Mouse (Mus musculus): ENCODE measurements around the gene Oxgr1. TPM values are rescaled to one million over a fixed set of nuclear protein-coding genes. Genes with fewer than 3 reads are reported as not detected.
"Not testable (repeated sequence)": the region's sequence is repeated elsewhere in the genome, so short reads cannot be mapped to it uniquely, and the experiment has no call there.

Oxgr1 gene
- polyA plus RNA-seq, 1 experiment from 2014 or later, result 2.3 TPM

DNA sequence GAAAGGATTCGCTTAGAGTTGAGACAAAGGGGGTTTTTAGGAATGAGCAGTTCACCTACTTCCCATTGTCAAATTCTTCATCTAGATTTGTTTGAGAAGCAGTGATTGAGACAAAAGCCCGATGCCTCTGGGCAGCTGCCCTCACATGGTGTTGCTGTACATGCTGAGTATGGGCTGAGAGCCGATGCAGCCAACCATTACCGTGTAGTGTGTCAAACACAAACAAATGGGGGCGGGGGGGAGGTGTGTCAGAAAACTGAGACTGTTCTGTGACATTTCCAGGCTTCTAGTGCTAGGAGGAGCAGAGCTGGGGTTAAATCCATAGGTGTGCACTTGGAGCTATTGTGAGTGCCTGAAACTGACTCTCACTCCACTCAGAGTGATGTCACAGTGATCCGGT lies 55.5 kb downstream of the Oxgr1 start:
- ATAC-seq (ENCODE audit: low FRiP score, low TSS enrichment), result peak; percentile 88
- no peak overlapping the region for H3K4me3 ChIP-seq (ENCODE audit: low read length)
- 0 out of 2 replicates have a peak overlapping the region, but pooled peaks have one; percentile 14 for H3K4me2 ChIP-seq (replicated peaks; ENCODE audit: low read depth, low read length)
- WGBS, result 37% methylated on average over 6 of the region's 6 CpGs
- no peaks in the 10 kb centered on the region for H3K27me3 ChIP-seq (ENCODE audit: insufficient read depth, low read length)
- peak overlapping the region; percentile 17; the same call in 1 of the 2 replicates for H3K9ac ChIP-seq (replicated peaks; ENCODE audit: low read length)
- peak overlapping the region; percentile 92 for H3K27ac ChIP-seq (ENCODE audit: low read length)
- H3K36me3 ChIP-seq (ENCODE audit: insufficient read depth, low read length), result no peaks in the 10 kb centered on the region
- peaks cover 32% of the 10 kb centered on the region for H3K4me1 ChIP-seq (ENCODE audit: insufficient read depth, low read length)
- peaks cover 2% of the 10 kb centered on the region; the same call in 1 of the 2 replicates for H3K9me3 ChIP-seq (ENCODE audit: low read length)

GRCm38 (mm10) chr14:119986351-119986750 lies 55.9 kb downstream of the Oxgr1 start:
- Histone ChIP-seq H3K27ac (ENCODE audit: low read length) (peak overlapping the region; percentile 92), H3K4me1 (ENCODE audit: insufficient read depth, low read length) (peaks cover 32% of the 10 kb centered on the region)
- not testable (repeated sequence) for H3K4me3 ChIP-seq (ENCODE audit: low read length); H3K9ac ChIP-seq (replicated peaks; ENCODE audit: low read length); H3K4me2 ChIP-seq (replicated peaks; ENCODE audit: low read depth, low read length); H3K9me3 ChIP-seq (ENCODE audit: low read length); H3K36me3 ChIP-seq (ENCODE audit: insufficient read depth, low read length); H3K27me3 ChIP-seq (ENCODE audit: insufficient read depth, low read length)
- 60% methylated on average over 7 of the region's 7 CpGs for whole genome bisulfite sequencing
- ATAC-seq (ENCODE audit: low FRiP score, low TSS enrichment), result 0 out of 2 replicates have a peak, but pooled peaks have one; percentile 17

DNA sequence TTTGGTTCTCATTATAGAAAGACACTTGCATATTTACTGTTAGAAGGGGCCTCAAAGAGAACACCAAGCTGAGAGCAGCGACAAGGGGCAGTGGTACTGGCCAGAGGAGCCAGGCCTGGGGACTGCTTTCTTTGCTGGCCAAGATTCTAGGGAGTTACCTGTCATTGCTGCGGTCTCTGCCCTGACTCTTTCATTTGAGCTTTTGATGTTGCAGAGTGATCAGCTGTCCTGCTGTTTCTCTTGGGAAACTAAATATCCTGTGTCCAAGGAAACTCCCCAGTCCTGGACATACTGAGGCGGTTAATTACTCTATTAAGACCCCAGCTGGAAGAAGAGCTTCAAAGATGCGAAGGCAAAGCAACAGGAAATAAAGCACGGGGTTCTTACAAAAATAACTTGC lies 60.9 kb downstream of the Oxgr1 start:
- ATAC-seq (ENCODE audit: low FRiP score, low TSS enrichment), result peak; percentile 88
- Histone ChIP-seq H3K27ac (ENCODE audit: low read length) (peak overlapping the region; percentile 79), H3K27me3 (ENCODE audit: insufficient read depth, low read length) (no peaks in the 10 kb centered on the region), H3K9me3 (ENCODE audit: low read length) (peaks cover 2% of the 10 kb centered on the region; the same call in 1 of the 2 replicates), H3K9ac (replicated peaks; ENCODE audit: low read length) (no peak overlapping the region), H3K4me3 (ENCODE audit: low read length) (no peak overlapping the region), H3K36me3 (ENCODE audit: insufficient read depth, low read length) (no peaks in the 10 kb centered on the region), H3K4me2 (replicated peaks; ENCODE audit: low read depth, low read length) (no peak overlapping the region), H3K4me1 (ENCODE audit: insufficient read depth, low read length) (peaks cover 11% of the 10 kb centered on the region)
- WGBS, result 23% methylated on average over 5 of the region's 5 CpGs

GRCm38 (mm10) chr14:119980698-119981235 lies 61.5 kb downstream of the Oxgr1 start:
- H3K27ac ChIP-seq (ENCODE audit: low read length), result peak overlapping the region; percentile 79
- ATAC-seq (ENCODE audit: low FRiP score, low TSS enrichment), result peak; percentile 83

More at GRCm38 (mm10) chr14:119980698-119981235, 61.5 kb downstream of the Oxgr1 start:
- Histone ChIP-seq H3K36me3 (ENCODE audit: insufficient read depth, low read length) (no peaks in the 10 kb centered on the region), H3K9ac (replicated peaks; ENCODE audit: low read length) (no peak overlapping the region), H3K4me3 (ENCODE audit: low read length) (no peak overlapping the region), H3K27me3 (ENCODE audit: insufficient read depth, low read length) (no peaks in the 10 kb centered on the region), H3K4me1 (ENCODE audit: insufficient read depth, low read length) (peaks cover 6% of the 10 kb centered on the region; the same call in 1 of the 2 replicates), H3K4me2 (replicated peaks; ENCODE audit: low read depth, low read length) (no peak overlapping the region), H3K9me3 (ENCODE audit: low read length) (peaks cover 2% of the 10 kb centered on the region; the same call in 1 of the 2 replicates)
- WGBS, result 46% methylated on average over 6 of the region's 6 CpGs

Other genes with a start within 250 kb of the Oxgr1 start
- 103 and 106 TPM in 2 replicates for gene Mbnl2, start 233.2 kb upstream of the Oxgr1 start, polyA plus RNA-seq (2015; fragmentation: Nextera tagmentation; extraction: Ambion mirVana)